Mouse (Mus musculus) layer of hippocampus, adult 2 months (tissue): ENCODE measurements around the gene Myh13. TPM values are rescaled to one million over a fixed set of nuclear protein-coding genes. Genes with fewer than 3 reads are reported as not detected.

Source experiments
- DNase-seq, 2 experiments: peaks; one replicate each; pipeline ENCODE4 v3.0.0; 2022; ENCODE audit warnings: low spot score in 2 of 2
- H3K27ac ChIP-seq: fragments of 200-600 bp; 2 replicates; pipeline ENCODE4 v1.8.1; 2022
- H3K4me3 ChIP-seq: fragments of 200-600 bp; 2 replicates; pipeline ENCODE4 v1.8.1; 2022; ENCODE audit warnings: mild to moderate bottlenecking
- CTCF ChIP-seq: fragments of 200-600 bp; conservative IDR thresholded peaks from 2 replicates; pipeline ENCODE4 v1.8.1; 2022; ENCODE audit warnings: antibody characterized with exemption, mild to moderate bottlenecking, moderate library complexity
- long read RNA-seq, 2 experiments: library from polyadenylated mRNA; stranded (forward); transcript quantifications; one replicate each; pipeline ENCODE4 v2.0.0; 2021; ENCODE audit warnings: borderline mapping rate in 2 of 2
- total RNA-seq, 2 experiments: library from RNA; stranded (reverse); gene quantifications; 2 replicates each; pipeline ENCODE4 v1.2.3; 2021

Myh13 gene
- total RNA-seq = under 1 TPM; 0.10 to 0.12 TPM
- long read RNA-seq, experiment 1, partial matches to known transcripts = 0 of 1 reads
- long read RNA-seq, experiment 1, other reads (novel, unspliced or antisense) = 1 of 1 reads
- long read RNA-seq, experiment 2 = 0 reads

- DNase-seq = no peak
- H3K4me3 ChIP-seq = no peak within 1 kb of the TSS
- no peak for TF ChIP-seq CTCF
- no peak within 1 kb of the TSS for H3K27ac ChIP-seq
These were observed at the start of gene Myh13 for GRCm38 (mm10) chr11:67321358-67321757. Myh13 (plus strand) TSS chr11:67321658.

GRCm38 (mm10) chr11:67276601-67277174 is 44.8 kb upstream of the Myh13 start, which contains the start of gene Myh8:
Myh8 (plus strand) TSS chr11:67277124.
- DNase-seq = no peak
- Histone ChIP-seq H3K4me3 (no peak within 1 kb of the TSS), H3K27ac (no peak within 1 kb of the TSS)
- no peak for TF ChIP-seq CTCF

- DNase-seq = peak; percentile 30 to 48
- Histone ChIP-seq H3K27ac (peak overlapping the region; percentile 77), H3K4me3 (no peak overlapping the region)
- no peak for TF ChIP-seq CTCF
These were observed 28.0 kb upstream of the Myh13 start for GRCm38 (mm10) chr11:67293440-67293839.

GRCm38 (mm10) chr11:67313733-67314452 is 7.6 kb upstream of the Myh13 start:
- no peak overlapping the region for H3K27ac ChIP-seq
- no peak for DNase-seq
- H3K4me3 ChIP-seq = no peak overlapping the region
- TF ChIP-seq CTCF = no peak

GRCm38 (mm10) chr11:67326536-67326935 is 5.1 kb downstream of the Myh13 start:
- TF ChIP-seq CTCF = no peak
- no peak overlapping the region for H3K4me3 ChIP-seq

DNA sequence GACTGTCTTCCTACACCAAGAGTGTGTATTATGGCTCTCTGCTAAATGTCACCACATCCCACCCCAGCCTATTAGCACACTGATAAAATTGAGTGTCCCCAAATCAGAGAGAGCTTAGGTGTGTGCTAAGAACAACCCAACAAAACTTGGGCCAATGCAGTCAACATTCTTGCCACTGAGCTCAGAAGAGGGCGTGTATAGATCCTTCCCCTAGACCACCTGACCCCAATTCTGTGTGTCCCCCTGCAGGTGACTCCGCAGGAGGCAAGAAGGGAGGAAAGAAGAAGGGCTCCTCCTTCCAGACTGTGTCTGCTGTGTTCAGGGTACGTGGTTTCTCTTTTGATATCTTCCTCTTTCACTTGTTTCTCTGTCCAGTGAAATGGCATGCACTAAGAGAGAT is 23.1 kb downstream of the Myh13 start:
- no peak for DNase-seq
- no peak for TF ChIP-seq CTCF
- no peak overlapping the region for H3K4me3 ChIP-seq
- H3K27ac ChIP-seq = no peak overlapping the region

More at GRCm38 (mm10) chr11:67326536-67326935, 5.1 kb downstream of the Myh13 start:
- no peak overlapping the region for H3K27ac ChIP-seq
- no peak for DNase-seq

- H3K4me3 ChIP-seq = no peak overlapping the region
- TF ChIP-seq CTCF = no peak
- DNase-seq = no peak
- H3K27ac ChIP-seq = no peak overlapping the region
These were observed 23.9 kb downstream of the Myh13 start for GRCm38 (mm10) chr11:67345186-67345855.

GRCm38 (mm10) chr11:67345856-67346236 is 24.4 kb downstream of the Myh13 start:
- TF ChIP-seq CTCF = no peak
- no peak for DNase-seq
- no peak overlapping the region for H3K4me3 ChIP-seq
- H3K27ac ChIP-seq = no peak overlapping the region

- peak; percentile 97 for TF ChIP-seq CTCF
- Histone ChIP-seq H3K4me3 (no peak overlapping the region), H3K27ac (no peak overlapping the region)
- peak; percentile 67 to 87 for DNase-seq
These were observed 28.8 kb downstream of the Myh13 start for GRCm38 (mm10) chr11:67350153-67350768.

- Histone ChIP-seq H3K27ac (no peak overlapping the region), H3K4me3 (no peak overlapping the region)
- no peak for DNase-seq
- TF ChIP-seq CTCF = peak; percentile 60
These were observed 31.6 kb downstream of the Myh13 start for GRCm38 (mm10) chr11:67353011-67353410.

GRCm38 (mm10) chr11:67358031-67358430 is 36.6 kb downstream of the Myh13 start:
- Histone ChIP-seq H3K4me3 (no peak overlapping the region), H3K27ac (no peak overlapping the region)
- no peak for DNase-seq
- no peak for TF ChIP-seq CTCF

GRCm38 (mm10) chr11:67362236-67362635 is 40.8 kb downstream of the Myh13 start:
- DNase-seq = no peak
- Histone ChIP-seq H3K27ac (no peak overlapping the region), H3K4me3 (no peak overlapping the region)
- TF ChIP-seq CTCF = no peak

DNA sequence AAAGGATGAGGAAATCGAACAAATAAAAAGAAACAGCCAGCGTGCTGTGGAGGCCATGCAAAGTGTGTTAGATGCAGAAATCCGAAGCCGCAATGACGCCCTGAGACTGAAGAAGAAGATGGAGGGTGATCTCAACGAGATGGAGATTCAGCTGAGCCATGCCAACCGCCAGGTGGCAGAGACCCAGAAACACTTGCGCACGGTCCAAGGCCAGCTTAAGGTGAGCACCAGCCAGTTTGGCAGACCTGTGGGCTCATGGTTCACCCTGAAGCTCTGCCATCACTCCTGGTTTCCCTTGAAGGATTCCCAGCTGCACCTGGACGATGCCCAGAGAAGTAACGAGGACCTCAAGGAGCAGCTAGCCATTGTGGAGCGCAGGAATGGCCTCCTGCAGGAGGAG is 43.1 kb downstream of the Myh13 start:
- H3K4me3 ChIP-seq = no peak overlapping the region
- H3K27ac ChIP-seq = no peak overlapping the region
- DNase-seq = no peak
- no peak for TF ChIP-seq CTCF
